Mouse (Mus musculus) G1E (cell line): ENCODE measurements around the gene Map2k7.

Experiments
- CTCF ChIP-seq: IDR thresholded peaks from 2 replicates; pipeline ENCODE4 v1.5.1; 2012; ENCODE audit warnings: low read depth, low read length, inconsistent platforms, mixed read lengths
- POLR2AphosphoS5 ChIP-seq: IDR thresholded peaks from 2 replicates; pipeline ENCODE4 v1.6.1; 2012; ENCODE audit warnings: low read depth, low read length, inconsistent platforms; ENCODE audit not compliant: insufficient replicate concordance
- TAL1 ChIP-seq: conservative IDR thresholded peaks from 2 replicates; pipeline ENCODE4 v1.6.1; 2012; ENCODE audit warnings: low read depth, low read length, inconsistent platforms, mixed read lengths

DNA sequence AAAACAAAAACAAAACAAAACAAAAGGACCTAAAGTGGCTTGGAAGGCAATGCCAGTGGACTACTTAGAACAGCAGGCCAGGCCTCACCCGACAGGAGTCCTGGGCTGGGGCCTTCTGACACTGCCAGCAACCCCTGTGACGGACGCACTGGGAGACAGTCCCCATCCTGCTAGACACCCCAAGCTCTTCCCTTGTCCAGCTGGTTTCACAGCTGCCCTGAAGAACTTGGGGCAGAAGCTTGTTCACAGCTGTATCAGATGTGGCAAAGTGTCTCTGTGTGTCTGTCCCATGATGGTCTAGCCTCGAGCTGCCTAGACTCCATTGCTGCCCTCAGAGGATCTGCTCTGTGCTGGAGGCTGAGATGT lies 21.2 kb downstream of the Map2k7 start:
- TF ChIP-seq CTCF (no peak), TAL1 (no peak), POLR2AphosphoS5 (no peak)
